Mouse (Mus musculus) limb, embryonic 11.5 days (tissue): Measurements from ENCODE around the gene Aggf1. TPM values are rescaled to one million over a fixed set of nuclear protein-coding genes. Genes with fewer than 3 reads are reported as not detected.

Experiments
- ATAC-seq: fragments of 200-750 bp; cut with Nextera tagmentation; 2 replicates; pipeline ENCODE4 v1.8.0; 2017; ENCODE audit warnings: low read depth; ENCODE audit not compliant: insufficient number of reproducible peaks, low FRiP score, low TSS enrichment
- DNase-seq: peaks from one replicate; pipeline ENCODE4 v3.0.0-alpha.2; 2015; ENCODE audit warnings: low spot score
- H3K27ac ChIP-seq: fragments of 300-500 bp; sonication (generic); replicated peaks from 2 replicates; pipeline ENCODE4 v1.5.1; 2014; ENCODE audit warnings: low read depth, mild to moderate bottlenecking, low read length
- H3K27me3 ChIP-seq: fragments of 300-500 bp; sonication (generic); 2 replicates; pipeline ENCODE4 v1.6.1; 2014; ENCODE audit warnings: mild to moderate bottlenecking, low read length, mixed read lengths; ENCODE audit not compliant: control insufficient read depth, insufficient read depth
- H3K36me3 ChIP-seq: fragments of 300-500 bp; sonication (generic); 2 replicates; pipeline ENCODE4 v1.6.1; 2014; ENCODE audit warnings: mild to moderate bottlenecking, low read length, moderate library complexity, mixed read lengths; ENCODE audit not compliant: control insufficient read depth, insufficient read depth
- H3K4me1 ChIP-seq: fragments of 300-500 bp; sonication (generic); 2 replicates; pipeline ENCODE4 v1.6.1; 2014; ENCODE audit warnings: low read length, mixed read lengths; ENCODE audit not compliant: control insufficient read depth, insufficient read depth
- H3K4me2 ChIP-seq: fragments of 300-500 bp; sonication (generic); 2 replicates; pipeline ENCODE4 v1.6.1; 2014; ENCODE audit warnings: low read depth, mild to moderate bottlenecking, moderate library complexity; ENCODE audit not compliant: severe bottlenecking
- H3K4me3 ChIP-seq: fragments of 300-500 bp; sonication (generic); 2 replicates; pipeline ENCODE4 v1.5.1; 2014; ENCODE audit warnings: low read depth, low read length
- H3K9ac ChIP-seq: fragments of 300-500 bp; sonication (generic); 2 replicates; pipeline ENCODE4 v1.6.1; 2014; ENCODE audit warnings: mild to moderate bottlenecking, low read length
- H3K9me3 ChIP-seq: fragments of 300-500 bp; sonication (generic); 2 replicates; pipeline ENCODE4 v1.6.1; 2016; ENCODE audit warnings: low read length; ENCODE audit not compliant: control insufficient read depth
- WGBS: fragments of 180-500 bp; shearing (Covaris S2); extraction: QIAGEN DNeasy Blood & Tissue Kit; methylation state at CpG from one replicate; pipeline ENCODE4 v1.1.7; 2014; 5-methylcytosine and 5-hydroxymethylcytosine counted together
- polyA plus RNA-seq: library from polyadenylated mRNA; unstranded; fragments of >200 nt; fragmentation: Nextera tagmentation; extraction: Ambion mirVana; gene quantifications from 2 replicates; pipeline ENCODE4 v1.2.1, GENCODE M21; 2014

Gene Aggf1
- polyA plus RNA-seq, 1 experiment from 2014 or later, result 45.5 TPM

DNA sequence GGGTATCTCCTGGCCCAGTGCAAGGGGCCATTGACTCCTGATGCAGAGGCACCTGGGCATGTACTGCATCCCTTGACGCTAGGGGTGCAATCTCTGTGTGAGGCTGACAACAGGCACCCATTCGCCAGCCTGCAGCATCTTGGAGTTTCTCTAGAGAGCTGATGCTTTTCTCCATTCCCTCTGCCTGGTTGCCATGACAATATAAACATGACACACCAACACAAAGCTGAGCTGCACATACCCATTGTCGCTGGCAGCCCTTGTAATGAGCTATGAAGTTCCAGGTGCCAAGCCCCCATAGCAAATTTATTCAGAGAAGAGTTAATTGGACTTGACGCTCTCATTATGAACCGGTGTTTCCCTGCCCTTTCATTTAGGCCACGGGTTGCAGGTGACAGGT lies 63.1 kb downstream of the Aggf1 start:
- H3K27me3 ChIP-seq, result no peaks in the 10 kb centered on the region
- no peaks in the 10 kb centered on the region for H3K36me3 ChIP-seq
- no peak overlapping the region for H3K4me2 ChIP-seq
- ATAC-seq, result no peak
- no peaks in the 10 kb centered on the region for H3K4me1 ChIP-seq
- H3K27ac ChIP-seq, result no peak overlapping the region
- 81% methylated on average over 6 of the region's 6 CpGs for WGBS
- no peak overlapping the region for H3K4me3 ChIP-seq
- no peak overlapping the region for H3K9ac ChIP-seq
- no peak for DNase-seq
- no peaks in the 10 kb centered on the region for H3K9me3 ChIP-seq

DNA sequence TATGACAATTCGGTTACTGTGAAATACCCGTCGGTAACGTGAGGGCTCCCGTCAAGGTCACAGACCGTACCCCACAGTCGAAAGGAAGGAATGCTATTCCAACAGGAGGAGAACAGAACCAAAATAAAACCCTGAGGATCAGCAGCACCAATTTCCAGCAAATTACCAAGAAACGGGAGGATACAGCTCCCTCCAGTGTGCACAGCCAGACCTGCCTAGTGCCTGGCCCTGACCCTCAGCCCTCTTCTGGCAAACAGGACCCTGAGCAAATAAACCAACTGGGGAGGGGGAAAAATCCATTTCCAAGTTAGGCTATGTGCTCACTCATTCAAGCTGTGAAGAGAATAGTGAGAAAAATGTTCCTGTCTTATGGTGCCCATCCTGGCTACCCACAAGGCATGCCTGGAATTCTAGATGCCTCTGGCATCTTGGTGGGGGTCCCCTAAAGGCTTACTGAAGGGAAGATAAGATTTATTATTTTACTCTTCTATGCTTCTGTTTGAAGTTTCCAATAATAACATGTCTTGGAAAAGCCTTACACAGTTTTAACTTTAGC lies 68.0 kb downstream of the Aggf1 start:
- H3K4me2 ChIP-seq, result no peak overlapping the region

DNA sequence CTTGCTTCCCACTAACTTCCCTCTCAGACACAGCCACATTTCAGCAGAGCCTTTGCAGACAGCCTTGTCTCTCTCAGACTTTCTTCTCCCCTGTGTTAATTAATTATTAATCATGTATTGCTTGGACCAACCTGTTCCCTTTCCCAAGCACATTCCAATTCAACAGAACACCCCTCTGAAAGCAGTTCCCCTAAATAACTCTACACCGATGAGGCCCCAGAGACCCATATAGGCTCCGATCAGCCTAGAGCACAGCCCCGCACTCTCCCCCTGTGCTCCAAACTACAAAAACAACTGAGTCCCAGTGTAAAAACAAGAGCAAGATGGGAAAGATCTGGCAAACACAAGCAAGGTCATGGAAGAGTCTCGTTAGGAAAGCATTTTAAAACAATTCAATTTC lies 68.6 kb downstream of the Aggf1 start:
- Histone ChIP-seq H3K9ac (no peak overlapping the region), H3K4me2 (no peak overlapping the region), H3K9me3 (no peaks in the 10 kb centered on the region), H3K36me3 (no peaks in the 10 kb centered on the region), H3K4me1 (no peaks in the 10 kb centered on the region), H3K4me3 (no peak overlapping the region), H3K27me3 (no peaks in the 10 kb centered on the region), H3K27ac (no peak overlapping the region)
- no peak for ATAC-seq
- 67% methylated on average over 4 of the region's 4 CpGs for WGBS
- DNase-seq, result no peak

More for the DNA sequence above, 68.0 kb downstream of the Aggf1 start:
- H3K36me3 ChIP-seq, result no peaks in the 10 kb centered on the region
- H3K4me1 ChIP-seq, result no peaks in the 10 kb centered on the region
- H3K9me3 ChIP-seq, result no peaks in the 10 kb centered on the region
- ATAC-seq, result no peak
- 78% methylated on average over 8 of the region's 8 CpGs for WGBS
- H3K4me3 ChIP-seq, result no peak overlapping the region
- DNase-seq, result no peak
- H3K27me3 ChIP-seq, result no peaks in the 10 kb centered on the region
- no peak overlapping the region for H3K9ac ChIP-seq
- H3K27ac ChIP-seq, result no peak overlapping the region

Other genes starting within 250 kb of the Aggf1 start
- gene Pde8b, start 125.0 kb downstream of the Aggf1 start, polyA plus RNA-seq, result 1.8 and 1.9 TPM in 2 replicates
- 95.8 and 96.7 TPM in 2 replicates for gene Zbed3, start 51.7 kb downstream of the Aggf1 start, polyA plus RNA-seq
- 1.4 and 3.5 TPM in 2 replicates for gene Crhbp, start 69.6 kb upstream of the Aggf1 start, polyA plus RNA-seq
- not detected in 2 replicates for gene S100z, start 103.4 kb upstream of the Aggf1 start, polyA plus RNA-seq
- 0.11 TPM in 1 of 2 replicates, not detected in the other for gene F2rl1, start 149.9 kb upstream of the Aggf1 start, polyA plus RNA-seq
- 147 and 157 TPM in 2 replicates for gene F2r, start 243.1 kb upstream of the Aggf1 start, polyA plus RNA-seq